Mouse (Mus musculus): ENCODE data around the gene Isl1. TPM values are rescaled to one million over a fixed set of nuclear protein-coding genes. Genes with fewer than 3 reads are reported as not detected.

Isl1 gene
- polyA plus RNA-seq, 1 experiment from 2014 or later: 1.4 TPM

DNA sequence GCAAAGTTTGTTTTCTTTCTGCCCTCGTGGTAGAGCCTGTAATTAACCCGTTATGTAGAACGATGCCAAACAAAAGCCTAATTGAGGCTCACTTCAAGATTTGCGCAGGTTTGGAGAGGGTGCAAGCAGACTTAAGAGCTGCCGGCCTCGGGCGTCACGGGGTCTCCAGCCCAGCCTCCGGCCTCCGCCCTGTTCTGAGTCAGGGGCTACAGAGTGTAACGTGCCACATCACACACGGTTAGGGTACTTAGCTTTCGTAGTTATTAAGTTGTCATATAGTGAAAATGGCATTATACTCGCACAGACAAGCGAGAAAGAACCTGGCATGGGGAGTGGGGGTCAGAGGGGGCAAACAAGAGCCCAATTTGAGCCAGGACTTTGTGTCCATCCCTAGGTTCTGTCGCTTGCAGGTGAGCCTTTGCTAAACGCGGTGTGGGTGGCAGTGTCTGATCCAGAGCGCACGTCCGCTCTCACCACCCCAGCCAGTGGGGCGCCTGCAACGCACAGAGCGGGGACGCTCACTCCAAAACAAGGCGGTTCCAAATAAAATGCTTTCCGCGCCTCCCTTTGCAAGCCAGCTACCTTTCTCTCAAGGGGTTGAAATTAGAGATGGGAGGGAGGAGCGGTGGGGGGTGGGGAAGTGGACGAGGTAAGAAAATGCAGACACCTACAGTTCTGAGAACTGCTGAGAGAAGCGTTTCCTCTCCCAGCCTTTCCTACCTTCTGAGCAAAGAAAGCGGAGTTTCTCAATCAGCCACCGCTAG, 12.3 kb downstream of the Isl1 start:
- no peak overlapping the region for H3K9ac ChIP-seq (ENCODE audit: low read depth, low read length)
- H3K27ac ChIP-seq (ENCODE audit: low read depth, low read length): no peak overlapping the region
- 0 out of 2 replicates have a peak, but pooled peaks have one; percentile 19 for ATAC-seq
- no peaks in the 10 kb centered on the region for H3K9me3 ChIP-seq (ENCODE audit: control insufficient read depth)
- no peaks in the 10 kb centered on the region for H3K4me1 ChIP-seq (replicated peaks; ENCODE audit: control insufficient read depth, insufficient read depth, low read length)
- H3K27me3 ChIP-seq (replicated peaks; ENCODE audit: control insufficient read depth, insufficient read depth, low read length): peaks cover 76% of the 10 kb centered on the region
- H3K4me2 ChIP-seq (replicated peaks; ENCODE audit: low read depth): 0 out of 2 replicates have a peak overlapping the region, but pooled peaks have one; percentile 18
- H3K36me3 ChIP-seq (ENCODE audit: control insufficient read depth, insufficient read depth): no peaks in the 10 kb centered on the region
- WGBS: 4% methylated on average over 33 of the region's 33 CpGs
- TF ChIP-seq CTCF (IDR thresholded peaks at IDR 0.05; ENCODE audit: low read depth): no peak
- H3K4me3 ChIP-seq (ENCODE audit: low read depth, low read length): peak overlapping the region; percentile 9; the same call in 1 of the 2 replicates

DNA sequence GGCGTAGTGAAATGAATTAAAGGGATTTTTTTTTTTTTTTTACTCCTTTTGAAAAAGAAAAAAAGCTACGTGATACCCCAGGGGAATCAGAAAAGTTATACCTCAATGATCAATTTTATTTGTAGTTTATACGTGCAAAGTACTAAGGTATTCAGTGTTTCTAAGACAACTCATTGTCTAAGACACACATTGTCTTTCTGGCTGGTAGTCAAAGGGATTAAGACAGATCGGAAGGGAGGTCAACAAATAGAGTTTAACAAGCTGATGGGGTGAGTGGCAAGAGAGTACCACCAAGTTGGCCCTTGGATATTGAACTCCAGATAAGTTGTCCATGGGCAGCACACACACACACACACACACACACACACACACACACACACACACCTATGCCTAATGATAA, 14.1 kb downstream of the Isl1 start:
- Histone ChIP-seq H3K9me3 (ENCODE audit: control insufficient read depth) (no peaks in the 10 kb centered on the region), H3K4me3 (ENCODE audit: low read depth, low read length) (no peak overlapping the region), H3K4me1 (replicated peaks; ENCODE audit: control insufficient read depth, insufficient read depth, low read length) (no peaks in the 10 kb centered on the region), H3K27me3 (replicated peaks; ENCODE audit: control insufficient read depth, insufficient read depth, low read length) (peaks cover 63% of the 10 kb centered on the region), H3K9ac (ENCODE audit: low read depth, low read length) (no peak overlapping the region), H3K36me3 (ENCODE audit: control insufficient read depth, insufficient read depth) (no peaks in the 10 kb centered on the region), H3K4me2 (replicated peaks; ENCODE audit: low read depth) (no peak overlapping the region), H3K27ac (ENCODE audit: low read depth, low read length) (no peak overlapping the region)
- no peak for ATAC-seq
- no peak for TF ChIP-seq CTCF (IDR thresholded peaks at IDR 0.05; ENCODE audit: low read depth)
- WGBS: 28% methylated on average over 4 of the region's 4 CpGs

DNA sequence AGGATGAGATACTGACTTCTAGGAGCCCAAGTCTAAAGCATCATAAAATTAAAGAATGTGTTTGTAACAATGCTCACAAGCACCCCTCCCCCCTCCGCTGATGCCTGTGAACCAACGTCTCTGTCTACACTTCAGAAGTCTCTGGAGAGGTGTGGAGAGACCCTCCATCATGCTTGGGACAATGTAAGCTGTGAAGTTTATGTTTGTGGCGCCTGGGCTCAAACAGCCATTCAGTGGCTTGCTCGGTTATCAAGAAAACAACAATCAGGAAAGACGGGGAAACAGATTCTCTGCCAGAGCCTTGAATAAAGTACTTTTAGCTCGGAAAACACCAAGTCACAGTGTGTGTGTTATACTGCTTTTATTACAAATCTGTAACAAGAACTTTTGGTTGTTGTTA, 14.8 kb downstream of the Isl1 start:
- Histone ChIP-seq H3K27ac (ENCODE audit: low read depth, low read length) (no peak overlapping the region), H3K36me3 (ENCODE audit: control insufficient read depth, insufficient read depth) (no peaks in the 10 kb centered on the region), H3K4me2 (replicated peaks; ENCODE audit: low read depth) (no peak overlapping the region), H3K9ac (ENCODE audit: low read depth, low read length) (no peak overlapping the region), H3K9me3 (ENCODE audit: control insufficient read depth) (no peaks in the 10 kb centered on the region), H3K4me3 (ENCODE audit: low read depth, low read length) (no peak overlapping the region), H3K27me3 (replicated peaks; ENCODE audit: control insufficient read depth, insufficient read depth, low read length) (peaks cover 56% of the 10 kb centered on the region), H3K4me1 (replicated peaks; ENCODE audit: control insufficient read depth, insufficient read depth, low read length) (no peaks in the 10 kb centered on the region)
- TF ChIP-seq CTCF (IDR thresholded peaks at IDR 0.05; ENCODE audit: low read depth): no peak
- 16% methylated on average over 6 of the region's 6 CpGs for WGBS
- no peak for ATAC-seq

DNA sequence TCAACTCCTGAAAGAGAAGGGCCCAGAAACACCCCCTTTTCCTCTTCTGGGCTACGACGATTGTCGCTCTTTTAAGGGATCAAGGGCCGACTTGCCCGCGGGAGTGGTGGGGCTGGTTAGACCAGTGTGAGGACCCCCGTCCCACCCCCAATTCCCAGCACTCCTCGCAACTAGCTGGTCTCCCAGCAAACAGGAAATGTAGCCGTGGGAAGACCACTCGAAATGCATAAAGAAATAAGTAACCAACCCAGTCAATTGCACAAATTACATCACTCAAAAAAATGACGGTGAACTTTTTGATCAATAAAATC, 15.4 kb downstream of the Isl1 start:
- ATAC-seq: no peak
- 2% methylated on average over 11 of the region's 11 CpGs for WGBS
- Histone ChIP-seq H3K4me3 (ENCODE audit: low read depth, low read length) (0 out of 2 replicates have a peak overlapping the region, but pooled peaks have one; percentile 3), H3K27me3 (replicated peaks; ENCODE audit: control insufficient read depth, insufficient read depth, low read length) (peaks cover 50% of the 10 kb centered on the region), H3K9ac (ENCODE audit: low read depth, low read length) (no peak overlapping the region), H3K4me2 (replicated peaks; ENCODE audit: low read depth) (no peak overlapping the region), H3K4me1 (replicated peaks; ENCODE audit: control insufficient read depth, insufficient read depth, low read length) (no peaks in the 10 kb centered on the region), H3K27ac (ENCODE audit: low read depth, low read length) (no peak overlapping the region), H3K36me3 (ENCODE audit: control insufficient read depth, insufficient read depth) (no peaks in the 10 kb centered on the region), H3K9me3 (ENCODE audit: control insufficient read depth) (no peaks in the 10 kb centered on the region)
- TF ChIP-seq CTCF (IDR thresholded peaks at IDR 0.05; ENCODE audit: low read depth): no peak

DNA sequence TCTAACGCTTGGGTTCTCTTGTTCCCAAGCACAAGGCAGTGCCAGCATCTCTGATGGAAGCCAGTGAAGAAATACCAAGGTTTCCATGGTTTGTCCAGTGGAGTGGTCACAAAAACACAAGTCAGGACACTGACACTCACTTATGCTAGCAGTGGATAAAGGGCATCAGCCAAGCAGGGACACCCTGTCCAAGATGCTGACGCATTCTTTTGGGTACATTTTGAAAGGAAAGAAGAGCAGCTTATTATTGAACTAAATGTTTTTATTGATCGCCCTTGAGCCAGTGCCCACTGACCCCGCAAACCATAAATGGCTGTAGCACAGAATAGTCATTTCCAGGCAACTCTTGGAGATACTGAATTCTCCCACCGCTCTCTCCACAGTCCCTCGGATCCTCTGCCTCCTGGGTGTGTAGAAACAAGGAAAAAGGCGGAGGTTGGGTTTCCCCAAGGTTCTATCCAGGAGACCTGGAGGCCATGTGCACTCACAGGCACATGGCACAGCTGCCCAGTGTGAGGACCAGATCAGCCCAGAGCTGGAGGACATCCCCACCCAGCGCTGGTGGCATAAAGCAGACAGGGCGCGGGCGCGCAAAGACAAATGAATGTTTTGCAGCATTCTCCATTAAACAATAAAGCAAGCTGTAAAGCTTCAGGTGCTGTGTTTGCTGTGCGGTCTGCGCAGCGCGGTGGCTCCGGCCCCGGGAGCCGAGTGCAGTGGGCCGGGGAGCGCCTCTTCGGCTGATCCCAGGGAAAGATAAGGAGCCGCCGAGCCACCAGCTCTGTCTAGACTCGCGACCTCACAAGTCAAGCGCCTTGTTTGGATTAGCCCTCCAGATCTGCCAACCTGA, 16.0 kb downstream of the Isl1 start:
- Histone ChIP-seq H3K9me3 (ENCODE audit: control insufficient read depth) (no peaks in the 10 kb centered on the region), H3K36me3 (ENCODE audit: control insufficient read depth, insufficient read depth) (no peaks in the 10 kb centered on the region), H3K9ac (ENCODE audit: low read depth, low read length) (no peak overlapping the region), H3K4me3 (ENCODE audit: low read depth, low read length) (0 out of 2 replicates have a peak overlapping the region, but pooled peaks have one; percentile 3), H3K4me2 (replicated peaks; ENCODE audit: low read depth) (no peak overlapping the region), H3K27ac (ENCODE audit: low read depth, low read length) (no peak overlapping the region), H3K27me3 (replicated peaks; ENCODE audit: control insufficient read depth, insufficient read depth, low read length) (peaks cover 45% of the 10 kb centered on the region), H3K4me1 (replicated peaks; ENCODE audit: control insufficient read depth, insufficient read depth, low read length) (no peaks in the 10 kb centered on the region)
- no peak for ATAC-seq
- no peak for TF ChIP-seq CTCF (IDR thresholded peaks at IDR 0.05; ENCODE audit: low read depth)
- WGBS: 8% methylated on average over 27 of the region's 27 CpGs

DNA sequence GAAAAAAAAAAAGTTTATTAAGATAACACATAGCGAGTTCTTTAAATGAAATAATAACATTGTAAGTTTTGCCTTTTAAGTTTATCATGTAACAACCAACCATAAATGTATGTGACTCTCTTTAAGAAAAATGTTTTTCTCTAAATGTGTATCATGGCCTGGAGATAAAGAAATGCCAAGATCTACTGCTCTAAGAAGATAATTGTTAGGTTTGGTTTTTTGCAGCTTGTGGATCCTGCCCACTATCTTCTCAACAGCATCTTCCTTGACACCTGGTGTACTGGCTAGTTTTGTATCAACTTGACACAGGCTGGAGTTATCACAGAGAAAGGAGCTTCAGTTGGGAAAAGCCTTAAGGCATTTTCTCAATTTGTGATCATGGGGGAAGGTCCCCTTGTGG, 19.8 kb downstream of the Isl1 start:
- Histone ChIP-seq H3K36me3 (ENCODE audit: control insufficient read depth, insufficient read depth) (no peaks in the 10 kb centered on the region), H3K9ac (ENCODE audit: low read depth, low read length) (no peak overlapping the region), H3K4me3 (ENCODE audit: low read depth, low read length) (no peak overlapping the region), H3K27ac (ENCODE audit: low read depth, low read length) (no peak overlapping the region), H3K4me2 (replicated peaks; ENCODE audit: low read depth) (no peak overlapping the region), H3K4me1 (replicated peaks; ENCODE audit: control insufficient read depth, insufficient read depth, low read length) (no peaks in the 10 kb centered on the region), H3K9me3 (ENCODE audit: control insufficient read depth) (no peaks in the 10 kb centered on the region), H3K27me3 (replicated peaks; ENCODE audit: control insufficient read depth, insufficient read depth, low read length) (peaks cover 13% of the 10 kb centered on the region)
- TF ChIP-seq CTCF (IDR thresholded peaks at IDR 0.05; ENCODE audit: low read depth): no peak
- ATAC-seq: no peak
- WGBS: 90% methylated on average over 1 of the region's 1 CpGs
